Mouse (Mus musculus) MEL-GATA-1-ER (cell line): ENCODE measurements at regions not wholly inside any gene's neighbourhood (a gene's known extent, or its start where the extent isn't known, plus 50 kb on each side); places are given as distances from the start of the nearest gene placed in this dataset.

Source experiments
- DNase-seq: peaks from one replicate; pipeline ENCODE4 v3.0.0-alpha.2; 2012; ENCODE audit warnings: low read depth; ENCODE audit errors: extremely low read depth

- no peak for DNase-seq
Observed at GRCm38 (mm10) chr16:80502559-80502958, 697.9 kb upstream of the Ncam2 start.

GRCm38 (mm10) chr16:80503276-80503675 lies 697.2 kb upstream of the Ncam2 start:
- no peak for DNase-seq

DNA sequence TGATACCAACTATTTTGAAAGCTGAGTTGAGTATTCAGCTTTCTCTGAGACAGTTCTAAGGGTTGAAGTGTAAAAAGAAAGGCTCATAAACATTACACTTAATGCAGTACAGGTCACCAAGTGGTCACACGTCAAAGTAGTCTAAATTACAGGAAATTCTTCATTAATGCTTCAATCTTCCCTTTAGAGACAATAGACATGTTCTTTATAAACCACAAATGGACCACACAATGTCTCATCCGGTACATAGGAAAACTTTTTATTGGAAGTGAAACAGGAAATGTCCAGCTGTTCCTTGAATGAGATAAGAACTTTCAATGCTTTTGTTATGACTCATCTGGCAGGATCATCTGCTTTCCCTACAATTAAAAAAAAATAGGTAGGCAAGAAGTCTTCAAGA lies 687.8 kb upstream of the Ncam2 start:
- DNase-seq: no peak

DNA sequence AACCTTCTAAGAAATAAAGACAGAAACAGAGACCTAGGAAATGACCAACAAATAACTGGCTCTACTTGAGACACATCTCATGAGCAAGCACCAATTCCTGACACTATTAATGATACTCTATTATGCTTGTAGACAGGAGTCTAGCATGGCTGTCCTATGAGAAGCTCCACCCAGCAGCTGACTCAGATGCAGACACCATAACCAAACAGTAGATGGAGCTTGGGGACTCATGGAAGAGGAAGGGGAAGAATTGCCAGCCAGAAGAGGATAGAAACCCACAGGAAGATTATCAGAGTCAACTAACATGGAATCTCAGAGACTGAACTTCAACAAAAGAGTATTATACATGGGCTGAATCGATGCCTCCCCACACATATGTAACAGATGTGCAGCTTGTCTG lies 662.5 kb upstream of the Ncam2 start:
- no peak for DNase-seq

GRCm38 (mm10) chr16:80546598-80546997 lies 653.9 kb upstream of the Ncam2 start:
- DNase-seq: no peak

DNA sequence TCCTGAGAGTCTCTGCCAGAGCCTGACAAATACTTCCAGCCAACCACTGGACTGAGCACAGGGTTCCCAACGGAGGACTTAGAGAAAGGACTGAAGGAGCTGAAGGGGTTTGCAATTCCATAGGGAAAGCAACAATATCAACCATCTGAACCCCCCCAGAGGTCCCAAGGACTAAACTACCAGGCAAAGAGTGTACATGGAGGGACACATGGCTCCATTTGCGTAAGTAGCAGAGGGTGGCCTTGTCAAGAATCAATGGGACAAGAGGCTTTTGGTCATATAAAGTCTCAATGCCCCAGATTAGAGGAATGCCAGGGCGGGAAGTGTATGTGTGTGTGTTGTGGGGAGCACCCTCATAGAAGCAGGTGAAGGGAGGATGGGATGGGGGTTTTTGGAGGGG lies 633.4 kb upstream of the Ncam2 start:
- DNase-seq: no peak

DNA sequence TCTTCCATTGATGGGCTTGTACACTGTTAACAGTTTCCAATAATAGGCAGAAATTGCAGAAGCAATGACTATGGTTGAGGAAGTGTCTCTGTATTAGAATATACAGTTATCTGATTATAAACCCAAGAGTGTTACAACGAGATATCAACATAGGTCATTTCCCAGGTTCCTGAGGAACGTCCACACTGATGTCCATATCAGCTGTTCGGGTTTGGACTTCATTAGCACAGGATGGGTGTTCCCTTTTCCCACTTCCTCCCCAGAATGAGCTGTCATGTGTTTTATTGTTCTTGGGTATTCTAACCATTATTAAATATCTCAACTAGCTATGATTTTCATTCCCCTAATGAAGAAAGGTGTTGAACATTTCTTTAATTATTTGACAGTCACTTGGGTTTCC lies 613.2 kb upstream of the Ncam2 start:
- peak; percentile 24 for DNase-seq

DNA sequence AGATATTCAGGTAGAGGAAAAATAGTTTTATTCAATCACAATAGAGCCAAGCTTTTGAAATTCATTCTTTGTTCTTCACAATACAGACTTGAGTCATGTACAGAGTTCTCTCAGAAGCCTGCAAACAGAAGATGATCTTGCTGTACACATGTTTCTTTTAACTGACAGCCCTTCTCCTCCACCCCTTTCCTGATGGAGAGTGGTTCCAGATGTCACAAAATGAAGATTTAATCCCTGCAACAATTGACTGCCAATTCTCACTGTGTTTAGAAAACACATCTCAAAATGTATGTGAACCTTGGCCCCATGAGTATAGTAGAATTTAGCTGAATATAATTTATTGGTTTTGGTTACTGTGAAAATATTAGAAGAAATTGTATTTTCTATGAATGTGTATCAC lies 596.6 kb upstream of the Ncam2 start:
- DNase-seq: no peak
